Mouse (Mus musculus): ENCODE data around the gene 1500009C09Rik.

1500009C09Rik gene

GRCm38 (mm10) chr15:82252097-82252496, at the start of gene 1500009C09Rik:
TSS of gene 1500009C09Rik (plus strand) at chr15:82252397.
- DNase-seq, result no peak

GRCm38 (mm10) chr15:82203090-82203489, 49.1 kb upstream of the 1500009C09Rik start:
- no peak for DNase-seq

GRCm38 (mm10) chr15:82203611-82204351, 48.4 kb upstream of the 1500009C09Rik start:
- DNase-seq, result no peak

- no peak for DNase-seq
These were observed 47.4 kb upstream of the 1500009C09Rik start for GRCm38 (mm10) chr15:82204680-82205371.

GRCm38 (mm10) chr15:82206365-82207104, 45.7 kb upstream of the 1500009C09Rik start:
- DNase-seq, result peak; percentile 69

- no peak for DNase-seq
These were observed 45.1 kb upstream of the 1500009C09Rik start for GRCm38 (mm10) chr15:82207105-82207459.

- DNase-seq, result no peak
These were observed 44.5 kb upstream of the 1500009C09Rik start for GRCm38 (mm10) chr15:82207504-82208219.

GRCm38 (mm10) chr15:82208307-82208706, 43.9 kb upstream of the 1500009C09Rik start:
- DNase-seq, result no peak

- no peak for DNase-seq
These were observed 42.7 kb upstream of the 1500009C09Rik start for GRCm38 (mm10) chr15:82209295-82210050.

- DNase-seq, result no peak
These were observed 41.4 kb upstream of the 1500009C09Rik start for GRCm38 (mm10) chr15:82210801-82211200.

GRCm38 (mm10) chr15:82211281-82211680, 40.9 kb upstream of the 1500009C09Rik start:
- no peak for DNase-seq

- DNase-seq, result no peak
These were observed 40.1 kb upstream of the 1500009C09Rik start for GRCm38 (mm10) chr15:82211911-82212751.

GRCm38 (mm10) chr15:82212752-82213063, 39.5 kb upstream of the 1500009C09Rik start, which contains the start of gene Shisa8:
TSS of gene Shisa8 (minus strand) at chr15:82212815.
- no peak for DNase-seq

GRCm38 (mm10) chr15:82213222-82213621, 39.0 kb upstream of the 1500009C09Rik start:
- no peak for DNase-seq

- DNase-seq, result no peak
These were observed 36.7 kb upstream of the 1500009C09Rik start for GRCm38 (mm10) chr15:82215332-82216046.

GRCm38 (mm10) chr15:82216142-82216827, 35.9 kb upstream of the 1500009C09Rik start:
- DNase-seq, result no peak

GRCm38 (mm10) chr15:82217039-82217438, 35.2 kb upstream of the 1500009C09Rik start:
- DNase-seq, result no peak

- DNase-seq, result no peak
These were observed 34.2 kb upstream of the 1500009C09Rik start for GRCm38 (mm10) chr15:82217980-82218379.

- DNase-seq, result no peak
These were observed 33.2 kb upstream of the 1500009C09Rik start for GRCm38 (mm10) chr15:82218778-82219666.

All from layer of hippocampus, adult 9-11 months (tissue).